Mouse (Mus musculus) stomach, embryonic 14.5 days (tissue): Measurements from ENCODE around the gene F2rl1. TPM values are rescaled to one million over a fixed set of nuclear protein-coding genes. Genes with fewer than 3 reads are reported as not detected.
A peak's percentile ranks its signal among the peaks of the same experiment; 100 is the strongest.

Source experiments
- ATAC-seq: fragments of 200-750 bp; cut with Nextera tagmentation; 2 replicates; pipeline ENCODE4 v1.8.0; 2017; ENCODE audit warnings: low read depth, moderate TSS enrichment; ENCODE audit not compliant: insufficient number of reproducible peaks, insufficient read depth, low FRiP score
- H3K27ac ChIP-seq: fragments of 300-500 bp; sonication (generic); 2 replicates; pipeline ENCODE4 v1.5.1; 2014; ENCODE audit warnings: mild to moderate bottlenecking, low read length, moderate library complexity, mixed read lengths
- H3K27me3 ChIP-seq: fragments of 300-500 bp; sonication (generic); 2 replicates; pipeline ENCODE4 v1.6.1; 2014; ENCODE audit warnings: low read length, control low read depth, mixed read lengths; ENCODE audit not compliant: control insufficient read depth, insufficient read depth
- H3K36me3 ChIP-seq: fragments of 300-500 bp; sonication (generic); 2 replicates; pipeline ENCODE4 v1.6.1; 2014; ENCODE audit warnings: mild to moderate bottlenecking, control low read depth, low read length, moderate library complexity, mixed read lengths; ENCODE audit not compliant: control insufficient read depth, insufficient read depth
- H3K4me1 ChIP-seq: fragments of 300-500 bp; sonication (generic); 2 replicates; pipeline ENCODE4 v1.6.1; 2014; ENCODE audit warnings: low read length, control low read depth, mixed read lengths; ENCODE audit not compliant: control insufficient read depth, insufficient read depth
- H3K4me2 ChIP-seq: fragments of 300-500 bp; sonication (generic); replicated peaks from 2 replicates; pipeline ENCODE4 v1.6.1; 2014; ENCODE audit warnings: low read depth, low read length, control low read depth
- H3K4me3 ChIP-seq: fragments of 300-500 bp; sonication (generic); 2 replicates; pipeline ENCODE4 v1.5.1; 2014; ENCODE audit warnings: low read depth, low read length, control low read depth
- H3K9ac ChIP-seq: fragments of 300-500 bp; sonication (generic); replicated peaks from 2 replicates; pipeline ENCODE4 v1.6.1; 2014; ENCODE audit warnings: low read depth, mild to moderate bottlenecking, control low read depth, low read length, moderate library complexity, mixed read lengths
- H3K9me3 ChIP-seq: fragments of 300-500 bp; sonication (generic); 2 replicates; pipeline ENCODE4 v1.6.1; 2016; ENCODE audit warnings: low read depth, low read length, control low read depth; ENCODE audit not compliant: control insufficient read depth
- WGBS: fragments of 180-500 bp; shearing (Covaris S2); extraction: QIAGEN DNeasy Blood & Tissue Kit; methylation state at CpG from one replicate; pipeline ENCODE4 v1.1.7; 2014; 5-methylcytosine and 5-hydroxymethylcytosine counted together
- polyA plus RNA-seq: library from polyadenylated mRNA; unstranded; fragments of >200 nt; fragmentation: Nextera tagmentation; extraction: Ambion mirVana; gene quantifications from 2 replicates; pipeline ENCODE4 v1.2.1, GENCODE M21; 2014

Gene F2rl1
- polyA plus RNA-seq, 1 experiment from 2014 or later: 11.4 TPM

- ATAC-seq: no peak
- H3K9ac ChIP-seq: no peak overlapping the region
- no peak overlapping the region for H3K4me3 ChIP-seq
- H3K36me3 ChIP-seq: no peaks in the 10 kb centered on the region
- no peak overlapping the region for H3K4me2 ChIP-seq
- no peaks in the 10 kb centered on the region for H3K9me3 ChIP-seq
- peaks cover 18% of the 10 kb centered on the region; the same call in 1 of the 2 replicates for H3K4me1 ChIP-seq
- no peak overlapping the region for H3K27ac ChIP-seq
- H3K27me3 ChIP-seq: peaks cover 7% of the 10 kb centered on the region
- 85% methylated on average over 2 of the region's 2 CpGs for WGBS
Observed at GRCm38 (mm10) chr13:95529246-95529645, 4.2 kb upstream of the F2rl1 start.

DNA sequence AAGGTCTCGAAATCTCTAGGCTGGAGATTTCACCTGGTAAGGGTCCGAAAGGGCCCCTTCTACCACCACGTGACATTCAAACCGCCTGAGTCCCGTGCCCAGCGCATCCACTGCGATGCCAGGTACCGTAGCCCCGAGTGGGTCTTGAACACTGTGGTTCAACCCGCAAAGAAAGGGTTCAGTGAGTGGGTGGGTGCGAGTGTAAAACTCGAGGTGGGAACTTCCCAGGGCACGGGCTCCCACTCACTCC is 678 bp downstream of the F2rl1 start:
- WGBS: 0% methylated on average over 13 of the region's 13 CpGs
- H3K9me3 ChIP-seq: no peaks in the 10 kb centered on the region
- no peak overlapping the region for H3K27ac ChIP-seq
- no peaks in the 10 kb centered on the region for H3K36me3 ChIP-seq
- peak overlapping the region; percentile 45 for H3K9ac ChIP-seq
- peaks cover 9% of the 10 kb centered on the region for H3K27me3 ChIP-seq
- ATAC-seq: peak; percentile 1; the same call in 1 of the 2 replicates
- H3K4me2 ChIP-seq: peak overlapping the region; percentile 89
- H3K4me1 ChIP-seq: 0 out of 2 replicates have a peak, but pooled peaks cover 5% of the 10 kb centered on the region
- peak overlapping the region; percentile 48 for H3K4me3 ChIP-seq

- 0 out of 2 replicates have a peak, but pooled peaks cover 5% of the 10 kb centered on the region for H3K4me1 ChIP-seq
- H3K9ac ChIP-seq: peak overlapping the region; percentile 45
- H3K36me3 ChIP-seq: no peaks in the 10 kb centered on the region
- no peak for ATAC-seq
- H3K9me3 ChIP-seq: no peaks in the 10 kb centered on the region
- peaks cover 9% of the 10 kb centered on the region for H3K27me3 ChIP-seq
- 7% methylated on average over 29 of the region's 29 CpGs for WGBS
- peak overlapping the region; percentile 89 for H3K4me2 ChIP-seq
- peak overlapping the region; percentile 48 for H3K4me3 ChIP-seq
- H3K27ac ChIP-seq: no peak overlapping the region
Observed at GRCm38 (mm10) chr13:95523659-95524423, 1.2 kb downstream of the F2rl1 start.

DNA sequence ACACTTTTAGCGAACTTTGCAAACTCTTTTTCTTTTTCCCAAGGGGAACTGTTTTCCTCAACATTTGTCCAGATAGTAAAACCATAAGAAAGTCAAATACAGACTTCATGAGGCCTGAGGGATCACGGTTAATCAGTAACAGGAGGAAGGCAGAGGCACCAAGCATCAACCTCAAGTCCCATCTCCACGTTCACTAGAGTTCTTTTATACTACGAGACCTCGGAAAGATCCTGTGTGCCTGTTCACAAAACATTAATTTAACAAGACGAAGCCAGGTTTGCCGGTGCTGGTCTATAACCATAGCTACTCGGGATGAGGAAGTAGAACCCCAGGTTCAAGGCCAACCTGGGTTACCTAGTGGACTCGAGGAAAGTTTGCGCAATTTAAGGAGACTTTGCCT is 2.9 kb downstream of the F2rl1 start:
- Histone ChIP-seq H3K4me3 (no peak overlapping the region), H3K9ac (no peak overlapping the region), H3K27ac (no peak overlapping the region), H3K36me3 (no peaks in the 10 kb centered on the region), H3K27me3 (peaks cover 9% of the 10 kb centered on the region), H3K4me1 (0 out of 2 replicates have a peak, but pooled peaks cover 5% of the 10 kb centered on the region), H3K4me2 (no peak overlapping the region), H3K9me3 (no peaks in the 10 kb centered on the region)
- no peak for ATAC-seq
- WGBS: 75% methylated on average over 10 of the region's 10 CpGs

GRCm38 (mm10) chr13:95521029-95521428 is 4.0 kb downstream of the F2rl1 start:
- peaks cover 9% of the 10 kb centered on the region for H3K27me3 ChIP-seq
- H3K4me3 ChIP-seq: no peak overlapping the region
- WGBS: 83% methylated on average over 6 of the region's 6 CpGs
- H3K4me2 ChIP-seq: no peak overlapping the region
- no peak for ATAC-seq
- H3K27ac ChIP-seq: no peak overlapping the region
- H3K4me1 ChIP-seq: 0 out of 2 replicates have a peak, but pooled peaks cover 5% of the 10 kb centered on the region
- H3K9me3 ChIP-seq: no peaks in the 10 kb centered on the region
- no peaks in the 10 kb centered on the region for H3K36me3 ChIP-seq
- H3K9ac ChIP-seq: no peak overlapping the region

GRCm38 (mm10) chr13:95514756-95515155 is 10.3 kb downstream of the F2rl1 start:
- Histone ChIP-seq H3K4me2 (no peak overlapping the region), H3K27me3 (no peaks in the 10 kb centered on the region), H3K27ac (no peak overlapping the region), H3K9ac (no peak overlapping the region), H3K4me3 (no peak overlapping the region), H3K9me3 (no peaks in the 10 kb centered on the region), H3K36me3 (peaks cover 2% of the 10 kb centered on the region; the same call in 1 of the 2 replicates), H3K4me1 (no peaks in the 10 kb centered on the region)
- 71% methylated on average over 4 of the region's 4 CpGs for WGBS
- ATAC-seq: no peak

- H3K4me1 ChIP-seq: no peaks in the 10 kb centered on the region
- no peak overlapping the region for H3K4me2 ChIP-seq
- no peak overlapping the region for H3K27ac ChIP-seq
- H3K36me3 ChIP-seq: peaks cover 2% of the 10 kb centered on the region; the same call in 1 of the 2 replicates
- H3K4me3 ChIP-seq: no peak overlapping the region
- H3K27me3 ChIP-seq: no peaks in the 10 kb centered on the region
- ATAC-seq: no peak
- 86% methylated on average over 5 of the region's 5 CpGs for WGBS
- no peak overlapping the region for H3K9ac ChIP-seq
- H3K9me3 ChIP-seq: no peaks in the 10 kb centered on the region
Observed at GRCm38 (mm10) chr13:95510054-95510453, 15.0 kb downstream of the F2rl1 start.

DNA sequence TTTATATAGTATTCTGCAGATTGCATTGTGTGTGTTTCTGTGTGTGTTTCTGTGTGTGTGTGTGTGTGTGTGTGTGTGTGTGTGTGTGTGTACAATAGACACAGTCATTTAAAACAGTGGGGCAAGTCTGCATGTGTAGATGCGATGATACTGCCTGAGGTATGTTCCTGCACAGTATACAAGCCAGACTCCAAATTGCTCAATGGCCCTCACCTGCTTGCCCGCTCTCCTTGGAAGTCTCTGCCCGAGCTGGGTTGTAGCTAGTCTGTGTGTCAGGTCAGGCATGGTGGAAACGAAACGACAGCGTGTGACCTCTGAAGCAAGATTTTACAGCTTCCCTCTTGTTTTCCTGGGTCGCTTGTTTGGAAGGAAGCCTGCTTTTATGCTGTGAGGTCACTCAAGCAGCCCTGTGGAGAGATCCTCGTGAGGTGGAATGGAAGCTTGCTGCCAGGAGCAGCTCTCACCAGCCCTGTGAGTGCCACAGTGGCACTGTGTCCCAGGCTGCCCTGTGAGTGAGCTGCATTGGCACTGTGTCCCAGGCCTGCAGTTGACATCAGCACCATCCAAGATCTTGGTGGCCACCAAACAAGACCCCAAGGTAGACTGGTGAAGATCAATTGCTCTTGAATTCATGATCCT is 21.6 kb downstream of the F2rl1 start:
- H3K36me3 ChIP-seq: no peaks in the 10 kb centered on the region
- H3K27me3 ChIP-seq: no peaks in the 10 kb centered on the region
- no peak for ATAC-seq
- H3K4me1 ChIP-seq: no peaks in the 10 kb centered on the region
- no peaks in the 10 kb centered on the region for H3K9me3 ChIP-seq
- no peak overlapping the region for H3K27ac ChIP-seq
- H3K9ac ChIP-seq: no peak overlapping the region
- H3K4me2 ChIP-seq: no peak overlapping the region
- 79% methylated on average over 8 of the region's 8 CpGs for WGBS
- no peak overlapping the region for H3K4me3 ChIP-seq
